Mouse (Mus musculus): ENCODE data around the gene Rpl7l1. TPM values are rescaled to one million over a fixed set of nuclear protein-coding genes. Genes with fewer than 3 reads are reported as not detected.
A peak's percentile ranks its signal among the peaks of the same experiment; 100 is the strongest.

Gene Rpl7l1
- polyA plus RNA-seq, 1 experiment: 61.6 TPM

DNA sequence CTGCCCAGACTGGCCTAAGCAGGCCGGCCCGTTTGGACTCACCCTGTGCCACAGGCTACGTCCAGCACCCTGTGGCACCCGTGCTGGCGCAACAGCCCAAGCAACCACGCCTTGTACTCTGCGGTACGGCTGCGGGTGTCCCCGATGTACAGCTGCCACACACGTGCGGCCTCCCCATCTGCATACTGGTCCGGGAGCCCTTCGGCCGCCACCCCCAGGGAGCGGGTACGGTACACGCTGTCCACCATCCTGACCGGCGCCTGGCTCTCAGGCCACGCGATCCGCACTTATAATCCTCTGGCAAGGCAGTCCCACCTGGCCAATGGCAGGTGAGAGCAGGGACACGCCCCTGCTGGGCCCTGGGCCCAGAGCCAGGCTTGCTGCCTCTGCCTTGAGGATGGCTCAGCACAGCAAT, 53.6 kb downstream of the Rpl7l1 start, which contains the start of gene Gnmt:
TSS of gene Gnmt (minus strand) at position 265 of the 415 bp plus-strand sequence.
- 2% methylated on average over 24 of the region's 24 CpGs for WGBS
- Histone ChIP-seq H3K4me3 (replicated peaks; ENCODE audit: insufficient read depth, low read depth, low read length) (peak within 1 kb of the TSS; percentile 63), H3K27me3 (ENCODE audit: control insufficient read depth, insufficient read depth, low read length) (no peaks in the 10 kb centered on the region), H3K4me1 (ENCODE audit: control insufficient read depth, insufficient read depth, low read length) (peaks cover 28% of the 10 kb centered on the region), H3K27ac (ENCODE audit: insufficient read depth, low read length) (peak within 1 kb of the TSS; percentile 72)
- DNase-seq: peak; percentile 88 to 89
- no peak for TF ChIP-seq CTCF (IDR thresholded peaks at IDR 0.05; ENCODE audit: borderline replicate concordance, insufficient read depth, low read depth, low read length)
- TF ChIP-seq POLR2A (IDR thresholded peaks at IDR 0.05; ENCODE audit: borderline replicate concordance, insufficient read depth, low read length): peak; percentile 64

- H3K27ac ChIP-seq (ENCODE audit: insufficient read depth, low read length): peak overlapping the region; percentile 72
- DNase-seq: no peak
- peak overlapping the region; percentile 63 for H3K4me3 ChIP-seq (replicated peaks; ENCODE audit: insufficient read depth, low read depth, low read length)
- TF ChIP-seq POLR2A (IDR thresholded peaks at IDR 0.05; ENCODE audit: borderline replicate concordance, insufficient read depth, low read length): no peak
- no peak for TF ChIP-seq CTCF (IDR thresholded peaks at IDR 0.05; ENCODE audit: borderline replicate concordance, insufficient read depth, low read depth, low read length)
- peaks cover 28% of the 10 kb centered on the region for H3K4me1 ChIP-seq (ENCODE audit: control insufficient read depth, insufficient read depth, low read length)
- no peaks in the 10 kb centered on the region for H3K27me3 ChIP-seq (ENCODE audit: control insufficient read depth, insufficient read depth, low read length)
- WGBS: 28% methylated on average over 11 of the region's 11 CpGs
Observed at GRCm38 (mm10) chr17:46728496-46728895, 54.0 kb downstream of the Rpl7l1 start.

GRCm38 (mm10) chr17:46728021-46728420, 54.5 kb downstream of the Rpl7l1 start:
- 52% methylated on average over 6 of the region's 6 CpGs for WGBS
- TF ChIP-seq CTCF (IDR thresholded peaks at IDR 0.05; ENCODE audit: borderline replicate concordance, insufficient read depth, low read depth, low read length) (peak; percentile 37; the same call in 1 of the 2 replicates), POLR2A (IDR thresholded peaks at IDR 0.05; ENCODE audit: borderline replicate concordance, insufficient read depth, low read length) (no peak)
- peaks cover 28% of the 10 kb centered on the region for H3K4me1 ChIP-seq (ENCODE audit: control insufficient read depth, insufficient read depth, low read length)

DNA sequence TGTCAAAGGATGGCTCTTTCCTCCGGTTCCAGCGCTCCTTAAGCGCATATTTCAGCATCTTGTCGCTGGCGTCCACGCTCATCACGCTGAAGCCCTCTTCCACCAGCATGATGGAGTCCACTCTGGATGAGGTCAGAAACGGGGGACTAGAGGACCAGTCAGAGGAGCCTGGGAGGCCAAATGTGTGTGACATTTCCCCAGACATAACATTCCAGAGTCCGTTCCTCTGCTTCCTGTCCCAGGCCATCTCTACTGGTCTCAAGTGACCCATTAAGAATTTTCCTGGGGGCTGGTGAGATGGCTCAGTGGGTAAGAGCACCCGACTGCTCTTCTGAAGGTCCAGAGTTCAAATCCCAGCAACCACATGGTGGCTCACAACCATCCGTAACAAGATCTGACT, 55.2 kb downstream of the Rpl7l1 start:
- Histone ChIP-seq H3K27ac (ENCODE audit: insufficient read depth, low read length) (no peak overlapping the region), H3K4me1 (ENCODE audit: control insufficient read depth, insufficient read depth, low read length) (peaks cover 28% of the 10 kb centered on the region), H3K4me3 (replicated peaks; ENCODE audit: insufficient read depth, low read depth, low read length) (no peak overlapping the region), H3K27me3 (ENCODE audit: control insufficient read depth, insufficient read depth, low read length) (no peaks in the 10 kb centered on the region)
- DNase-seq: no peak
- WGBS: 93% methylated on average over 11 of the region's 11 CpGs
- TF ChIP-seq POLR2A (IDR thresholded peaks at IDR 0.05; ENCODE audit: borderline replicate concordance, insufficient read depth, low read length) (no peak), CTCF (IDR thresholded peaks at IDR 0.05; ENCODE audit: borderline replicate concordance, insufficient read depth, low read depth, low read length) (no peak)

More at GRCm38 (mm10) chr17:46728021-46728420, 54.5 kb downstream of the Rpl7l1 start:
- H3K27me3 ChIP-seq (ENCODE audit: control insufficient read depth, insufficient read depth, low read length): no peaks in the 10 kb centered on the region
- peak; percentile 34 to 48 for DNase-seq
- no peak overlapping the region for H3K4me3 ChIP-seq (replicated peaks; ENCODE audit: insufficient read depth, low read depth, low read length)
- no peak overlapping the region for H3K27ac ChIP-seq (ENCODE audit: insufficient read depth, low read length)

DNA sequence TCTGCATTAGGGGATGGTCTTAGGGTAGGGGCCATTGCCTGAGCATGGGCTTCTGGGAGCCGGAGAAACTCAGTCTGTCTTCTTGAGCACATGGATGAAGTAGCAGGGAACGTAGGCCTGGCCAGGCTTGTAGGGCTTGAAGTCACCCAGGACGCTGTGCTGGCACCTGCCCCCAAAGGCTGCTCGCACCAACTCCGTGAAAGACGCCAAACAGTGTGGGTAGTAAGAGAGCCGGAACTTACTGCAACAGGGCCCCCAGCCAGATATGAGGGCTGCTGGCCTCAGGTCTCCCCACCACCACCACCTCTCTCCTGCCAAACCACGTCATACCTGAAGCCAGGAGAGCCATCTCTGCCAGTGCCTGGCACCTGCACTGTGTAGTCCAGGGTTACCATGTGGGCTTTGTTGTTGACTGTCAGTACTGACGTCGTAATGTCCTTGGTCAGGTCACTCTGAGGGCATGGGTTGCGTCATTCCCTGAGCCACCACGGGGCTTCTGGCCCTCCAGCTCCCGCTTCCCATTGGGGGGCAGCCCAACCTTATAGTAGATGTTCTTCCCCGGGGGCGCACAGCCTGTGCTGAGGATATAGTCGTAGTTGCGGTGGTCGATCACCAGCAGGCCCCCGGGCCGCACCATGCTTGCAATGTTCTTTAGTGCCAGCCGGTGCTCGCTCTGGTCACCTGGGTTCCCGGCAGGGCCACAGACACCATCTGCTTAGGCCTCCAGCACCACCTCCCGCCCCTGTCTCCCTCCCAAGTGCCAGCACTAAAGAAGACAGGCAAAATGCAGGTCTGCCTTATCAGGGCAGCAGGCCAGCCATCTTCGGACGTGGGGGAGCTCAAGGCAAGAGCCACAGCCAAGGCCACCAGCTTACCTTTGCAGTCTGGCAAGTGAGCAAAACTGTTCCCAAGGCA, 56.5 kb downstream of the Rpl7l1 start:
- Histone ChIP-seq H3K4me1 (ENCODE audit: control insufficient read depth, insufficient read depth, low read length) (peaks cover 28% of the 10 kb centered on the region), H3K4me3 (replicated peaks; ENCODE audit: insufficient read depth, low read depth, low read length) (no peak overlapping the region), H3K27ac (ENCODE audit: insufficient read depth, low read length) (peak overlapping the region; percentile 40), H3K27me3 (ENCODE audit: control insufficient read depth, insufficient read depth, low read length) (no peaks in the 10 kb centered on the region)
- 14% methylated on average over 26 of the region's 26 CpGs for WGBS
- DNase-seq: peak; percentile 85 to 89
- TF ChIP-seq CTCF (IDR thresholded peaks at IDR 0.05; ENCODE audit: borderline replicate concordance, insufficient read depth, low read depth, low read length) (no peak), POLR2A (IDR thresholded peaks at IDR 0.05; ENCODE audit: borderline replicate concordance, insufficient read depth, low read length) (no peak)

DNA sequence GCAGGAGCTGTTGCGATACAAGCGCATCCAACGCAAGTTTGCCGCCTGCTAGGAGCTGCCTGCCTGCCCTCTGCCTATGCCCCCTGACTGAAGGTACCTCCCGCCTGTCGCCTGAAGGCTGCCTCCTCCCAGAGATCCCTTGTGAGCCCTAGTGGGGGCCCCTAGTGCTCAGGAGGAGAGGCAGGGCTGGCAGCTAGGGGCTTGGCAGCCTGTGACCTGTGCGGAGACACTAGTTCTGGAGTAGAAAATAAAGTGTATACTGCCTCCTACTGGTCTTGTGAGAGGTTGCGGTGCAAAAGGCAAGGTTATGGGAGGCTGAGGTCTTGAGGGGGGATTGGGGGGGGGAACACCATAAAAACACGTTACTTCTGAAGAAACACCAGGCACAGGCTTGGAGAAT, 57.2 kb downstream of the Rpl7l1 start:
- Histone ChIP-seq H3K27ac (ENCODE audit: insufficient read depth, low read length) (0 out of 2 replicates have a peak overlapping the region, but pooled peaks have one; percentile 40), H3K4me3 (replicated peaks; ENCODE audit: insufficient read depth, low read depth, low read length) (no peak overlapping the region), H3K4me1 (ENCODE audit: control insufficient read depth, insufficient read depth, low read length) (peaks cover 28% of the 10 kb centered on the region), H3K27me3 (ENCODE audit: control insufficient read depth, insufficient read depth, low read length) (no peaks in the 10 kb centered on the region)
- peak; percentile 38 to 55 for DNase-seq
- WGBS: 47% methylated on average over 9 of the region's 9 CpGs
- TF ChIP-seq POLR2A (IDR thresholded peaks at IDR 0.05; ENCODE audit: borderline replicate concordance, insufficient read depth, low read length) (no peak), CTCF (IDR thresholded peaks at IDR 0.05; ENCODE audit: borderline replicate concordance, insufficient read depth, low read depth, low read length) (peak; percentile 43; the same call in 1 of the 2 replicates)

- Histone ChIP-seq H3K27ac (ENCODE audit: insufficient read depth, low read length) (no peak overlapping the region), H3K4me1 (ENCODE audit: control insufficient read depth, insufficient read depth, low read length) (peaks cover 26% of the 10 kb centered on the region), H3K27me3 (ENCODE audit: control insufficient read depth, insufficient read depth, low read length) (no peaks in the 10 kb centered on the region), H3K4me3 (replicated peaks; ENCODE audit: insufficient read depth, low read depth, low read length) (no peak overlapping the region)
- DNase-seq: no peak
- TF ChIP-seq CTCF (IDR thresholded peaks at IDR 0.05; ENCODE audit: borderline replicate concordance, insufficient read depth, low read depth, low read length) (no peak), POLR2A (IDR thresholded peaks at IDR 0.05; ENCODE audit: borderline replicate concordance, insufficient read depth, low read length) (no peak)
- 75% methylated on average over 20 of the region's 20 CpGs for WGBS
Observed at GRCm38 (mm10) chr17:46724477-46725084, 57.9 kb downstream of the Rpl7l1 start.

Other genes starting within 250 kb of the Rpl7l1 start
- gene Cul9, start 236.3 kb downstream of the Rpl7l1 start, polyA plus RNA-seq (2012; rRNA removed): 56.2 and 58.4 TPM in 2 replicates
- 53.0 and 59.2 TPM in 2 replicates for gene Srf, start 226.5 kb downstream of the Rpl7l1 start, polyA plus RNA-seq (2012; rRNA removed)
- gene Ptk7, start 153.2 kb downstream of the Rpl7l1 start, polyA plus RNA-seq (2012; rRNA removed): 5.5 and 5.9 TPM in 2 replicates
- gene Klc4, start 136.7 kb downstream of the Rpl7l1 start, polyA plus RNA-seq (2012; rRNA removed): 28.1 and 29.8 TPM in 2 replicates
- gene Mrpl2, start 136.4 kb downstream of the Rpl7l1 start, polyA plus RNA-seq (2012; rRNA removed): 67.5 and 68.2 TPM in 2 replicates
- gene Cul7, start 132.3 kb downstream of the Rpl7l1 start, polyA plus RNA-seq (2012; rRNA removed): 43.3 and 44.5 TPM in 2 replicates
- 32.3 and 33.0 TPM in 2 replicates for gene Rrp36, start 108.3 kb downstream of the Rpl7l1 start, polyA plus RNA-seq (2012; rRNA removed)
- gene Mea1, start 103.9 kb downstream of the Rpl7l1 start, polyA plus RNA-seq (2012; rRNA removed): 136 and 147 TPM in 2 replicates
- 237 and 240 TPM in 2 replicates for gene Klhdc3, start 101.8 kb downstream of the Rpl7l1 start, polyA plus RNA-seq (2012; rRNA removed)
- gene Ppp2r5d, start 77.6 kb downstream of the Rpl7l1 start, polyA plus RNA-seq (2012; rRNA removed): 137 and 139 TPM in 2 replicates
- gene Pex6, start 71.2 kb downstream of the Rpl7l1 start, polyA plus RNA-seq (2012; rRNA removed): 46.5 and 52.4 TPM in 2 replicates
- 12.0 and 18.1 TPM in 2 replicates for gene Gnmt, start 53.5 kb downstream of the Rpl7l1 start, polyA plus RNA-seq (2012; rRNA removed)
- 68.6 and 76.6 TPM in 2 replicates for gene Cnpy3, start 30.5 kb downstream of the Rpl7l1 start, polyA plus RNA-seq (2012; rRNA removed)
- 0.19 and 0.23 TPM in 2 replicates for gene Ptcra, start 19.0 kb downstream of the Rpl7l1 start, polyA plus RNA-seq (2012; rRNA removed)
- 22.0 and 22.1 TPM in 2 replicates for gene 2310039H08Rik, start 10.0 kb downstream of the Rpl7l1 start, polyA plus RNA-seq (2012; rRNA removed)
- 35.9 and 36.8 TPM in 2 replicates for gene Bicral, start 75.8 kb upstream of the Rpl7l1 start, polyA plus RNA-seq (2012; rRNA removed)
- gene Tbcc, start 108.0 kb upstream of the Rpl7l1 start, polyA plus RNA-seq (2012; rRNA removed): 24.9 and 25.3 TPM in 2 replicates
- gene Prph2, start 127.8 kb upstream of the Rpl7l1 start, polyA plus RNA-seq (2012; rRNA removed): not detected in 2 replicates
- 38.5 and 43.3 TPM in 2 replicates for gene Ubr2, start 227.9 kb upstream of the Rpl7l1 start, polyA plus RNA-seq (2012; rRNA removed)

All from cerebellum, adult 2 months (tissue).